Mouse (Mus musculus): ENCODE results near the gene Itk. TPM values are rescaled to one million over a fixed set of nuclear protein-coding genes. Genes with fewer than 3 reads are reported as not detected.
A peak's percentile ranks its signal among the peaks of the same experiment; 100 is the strongest.
"Not testable (repeated sequence)": the region's sequence is repeated elsewhere in the genome, so short reads cannot be mapped to it uniquely, and the experiment has no call there.

Gene Itk
- polyA plus RNA-seq (2015; fragmentation: Nextera tagmentation; extraction: Ambion mirVana), result 0.08 and 0.16 TPM in 2 replicates

- WGBS (ENCODE audit: insufficient replicate concordance), result 46% methylated on average over 13 of the region's 13 CpGs
These were observed at the start of gene Itk for GRCm38 (mm10) chr11:46389336-46390117. Gene Itk, minus strand, starts transcription at chr11:46389515.

GRCm38 (mm10) chr11:46437459-46438000 lies 48.2 kb upstream of the Itk start:
- ATAC-seq (ENCODE audit: insufficient read depth), result peak; percentile 17
- peak overlapping the region; percentile 99 for H3K4me3 ChIP-seq (replicated peaks)
- H3K36me3 ChIP-seq (replicated peaks), result peaks cover 26% of the 10 kb centered on the region
- H3K9ac ChIP-seq, result peak overlapping the region; percentile 97
- WGBS (ENCODE audit: insufficient replicate concordance), result under 1% methylated on average over 23 of the region's 23 CpGs
- H3K4me1 ChIP-seq (replicated peaks), result peaks cover 51% of the 10 kb centered on the region
- H3K27ac ChIP-seq (replicated peaks), result peak overlapping the region; percentile 98
- no peaks in the 10 kb centered on the region for H3K9me3 ChIP-seq (replicated peaks)
- peak overlapping the region; percentile 75 for H3K4me2 ChIP-seq
- no peaks in the 10 kb centered on the region for H3K27me3 ChIP-seq

More at GRCm38 (mm10) chr11:46389336-46390117, at the start of gene Itk:
- no peak within 1 kb of the TSS for H3K4me2 ChIP-seq
- no peaks in the 10 kb centered on the region for H3K4me1 ChIP-seq (replicated peaks)
- ATAC-seq (ENCODE audit: insufficient read depth), result no peak
- H3K36me3 ChIP-seq (replicated peaks), result no peaks in the 10 kb centered on the region
- H3K4me3 ChIP-seq (replicated peaks), result no peak within 1 kb of the TSS
- H3K9me3 ChIP-seq (replicated peaks), result no peaks in the 10 kb centered on the region
- H3K9ac ChIP-seq, result no peak within 1 kb of the TSS
- H3K27ac ChIP-seq (replicated peaks), result no peak within 1 kb of the TSS
- no peaks in the 10 kb centered on the region for H3K27me3 ChIP-seq

GRCm38 (mm10) chr11:46436760-46437458 lies 47.6 kb upstream of the Itk start, which contains the start of gene Med7:
Gene Med7, plus strand, starts transcription at chr11:46436925.
- Histone ChIP-seq H3K27ac (replicated peaks) (peak within 1 kb of the TSS; percentile 98), H3K9me3 (replicated peaks) (no peaks in the 10 kb centered on the region), H3K4me2 (peak within 1 kb of the TSS; percentile 75), H3K27me3 (no peaks in the 10 kb centered on the region), H3K4me3 (replicated peaks) (peak within 1 kb of the TSS; percentile 99), H3K9ac (peak within 1 kb of the TSS; percentile 97), H3K36me3 (replicated peaks) (peaks cover 21% of the 10 kb centered on the region), H3K4me1 (replicated peaks) (peaks cover 50% of the 10 kb centered on the region)
- WGBS (ENCODE audit: insufficient replicate concordance), result under 1% methylated on average over 59 of the region's 59 CpGs
- ATAC-seq (ENCODE audit: insufficient read depth), result peak; percentile 95

DNA sequence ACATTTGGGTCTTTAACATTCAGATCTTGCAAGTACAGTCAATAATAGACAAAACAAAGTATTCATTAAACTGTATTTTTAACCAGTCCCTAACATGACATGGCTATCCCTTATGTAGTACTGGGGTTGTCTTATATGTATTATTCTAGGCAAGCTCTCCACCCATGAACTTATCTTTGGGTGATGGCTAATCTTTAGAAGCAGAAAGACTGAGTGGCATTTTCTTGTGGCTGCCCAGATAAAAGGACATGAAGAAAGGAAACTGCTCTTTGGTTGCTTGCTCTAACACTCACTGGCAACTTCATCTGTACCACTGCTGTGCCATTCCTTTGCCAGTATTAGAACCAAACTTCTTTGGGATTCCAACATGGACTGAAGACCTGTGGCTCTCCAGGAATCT lies 46.0 kb upstream of the Itk start:
- Histone ChIP-seq H3K27ac (replicated peaks) (peak overlapping the region; percentile 83), H3K9ac (no peak overlapping the region), H3K36me3 (replicated peaks) (peaks cover 10% of the 10 kb centered on the region), H3K9me3 (replicated peaks) (no peaks in the 10 kb centered on the region), H3K4me3 (replicated peaks) (peak overlapping the region; percentile 41), H3K4me2 (peak overlapping the region; percentile 62), H3K4me1 (replicated peaks) (peaks cover 43% of the 10 kb centered on the region), H3K27me3 (no peaks in the 10 kb centered on the region)
- peak; percentile 1; the same call in 1 of the 2 replicates for ATAC-seq (ENCODE audit: insufficient read depth)

DNA sequence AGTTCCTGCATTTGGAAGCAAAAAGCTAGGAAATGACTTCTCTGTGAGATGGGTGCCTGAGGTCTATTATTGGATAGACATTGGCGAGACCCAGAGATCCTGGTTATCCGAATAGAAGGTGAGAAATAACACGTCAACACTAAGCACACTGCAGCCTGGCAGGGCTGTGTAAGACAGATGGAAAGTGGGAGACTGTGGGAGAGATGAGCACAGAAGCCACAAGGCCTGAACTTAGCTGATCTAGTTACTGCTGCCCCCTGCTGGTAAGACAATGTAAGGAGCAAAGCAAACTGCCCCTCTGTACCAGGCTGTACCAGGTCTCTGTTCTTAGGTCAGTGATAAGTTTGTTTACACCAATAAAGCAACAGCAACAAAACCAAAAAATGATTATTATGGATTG lies 41.8 kb upstream of the Itk start:
- H3K4me2 ChIP-seq, result no peak overlapping the region
- H3K9me3 ChIP-seq (replicated peaks), result no peaks in the 10 kb centered on the region
- H3K27me3 ChIP-seq, result no peaks in the 10 kb centered on the region
- peaks cover 20% of the 10 kb centered on the region for H3K4me1 ChIP-seq (replicated peaks)
- H3K4me3 ChIP-seq (replicated peaks), result no peak overlapping the region
- ATAC-seq (ENCODE audit: insufficient read depth), result peak; percentile 53; the same call in 1 of the 2 replicates
- no peak overlapping the region for H3K9ac ChIP-seq
- H3K36me3 ChIP-seq (replicated peaks), result no peaks in the 10 kb centered on the region
- 18% methylated on average over 3 of the region's 3 CpGs for WGBS (ENCODE audit: insufficient replicate concordance)
- no peak overlapping the region for H3K27ac ChIP-seq (replicated peaks)

- H3K4me3 ChIP-seq (replicated peaks), result no peak overlapping the region
- no peak overlapping the region for H3K4me2 ChIP-seq
- no peaks in the 10 kb centered on the region for H3K27me3 ChIP-seq
- no peak for ATAC-seq (ENCODE audit: insufficient read depth)
- no peak overlapping the region for H3K9ac ChIP-seq
- no peaks in the 10 kb centered on the region for H3K9me3 ChIP-seq (replicated peaks)
- H3K36me3 ChIP-seq (replicated peaks), result no peaks in the 10 kb centered on the region
- WGBS (ENCODE audit: insufficient replicate concordance), result 61% methylated on average over 2 of the region's 2 CpGs
- peaks cover 11% of the 10 kb centered on the region for H3K4me1 ChIP-seq (replicated peaks)
- no peak overlapping the region for H3K27ac ChIP-seq (replicated peaks)
These were observed 40.8 kb upstream of the Itk start for GRCm38 (mm10) chr11:46430123-46430522.

- H3K27me3 ChIP-seq; H3K4me3 ChIP-seq (replicated peaks); H3K4me1 ChIP-seq (replicated peaks); H3K9ac ChIP-seq; ATAC-seq (ENCODE audit: insufficient read depth); H3K27ac ChIP-seq (replicated peaks); H3K4me2 ChIP-seq; H3K36me3 ChIP-seq (replicated peaks); H3K9me3 ChIP-seq (replicated peaks): not testable (repeated sequence)
- 54% methylated on average over 4 of the region's 4 CpGs for WGBS (ENCODE audit: insufficient replicate concordance)
These were observed 38.8 kb upstream of the Itk start for GRCm38 (mm10) chr11:46428131-46428530.

GRCm38 (mm10) chr11:46421086-46421888 lies 32.0 kb upstream of the Itk start:
- ATAC-seq (ENCODE audit: insufficient read depth), result no peak
- Histone ChIP-seq H3K27ac (replicated peaks) (no peak overlapping the region), H3K9ac (no peak overlapping the region), H3K4me1 (replicated peaks) (no peaks in the 10 kb centered on the region; the same call in 1 of the 2 replicates), H3K4me2 (no peak overlapping the region), H3K36me3 (replicated peaks) (no peaks in the 10 kb centered on the region), H3K4me3 (replicated peaks) (no peak overlapping the region), H3K9me3 (replicated peaks) (no peaks in the 10 kb centered on the region), H3K27me3 (no peaks in the 10 kb centered on the region)
- 50% methylated on average over 8 of the region's 8 CpGs for WGBS (ENCODE audit: insufficient replicate concordance)

- Histone ChIP-seq H3K9me3 (replicated peaks) (no peaks in the 10 kb centered on the region), H3K9ac (no peak overlapping the region), H3K27ac (replicated peaks) (no peak overlapping the region), H3K27me3 (no peaks in the 10 kb centered on the region), H3K4me1 (replicated peaks) (no peaks in the 10 kb centered on the region; the same call in 1 of the 2 replicates), H3K36me3 (replicated peaks) (no peaks in the 10 kb centered on the region), H3K4me3 (replicated peaks) (no peak overlapping the region), H3K4me2 (no peak overlapping the region)
- no peak for ATAC-seq (ENCODE audit: insufficient read depth)
- 81% methylated on average over 5 of the region's 5 CpGs for WGBS (ENCODE audit: insufficient replicate concordance)
These were observed 29.5 kb upstream of the Itk start for GRCm38 (mm10) chr11:46418860-46419259.

DNA sequence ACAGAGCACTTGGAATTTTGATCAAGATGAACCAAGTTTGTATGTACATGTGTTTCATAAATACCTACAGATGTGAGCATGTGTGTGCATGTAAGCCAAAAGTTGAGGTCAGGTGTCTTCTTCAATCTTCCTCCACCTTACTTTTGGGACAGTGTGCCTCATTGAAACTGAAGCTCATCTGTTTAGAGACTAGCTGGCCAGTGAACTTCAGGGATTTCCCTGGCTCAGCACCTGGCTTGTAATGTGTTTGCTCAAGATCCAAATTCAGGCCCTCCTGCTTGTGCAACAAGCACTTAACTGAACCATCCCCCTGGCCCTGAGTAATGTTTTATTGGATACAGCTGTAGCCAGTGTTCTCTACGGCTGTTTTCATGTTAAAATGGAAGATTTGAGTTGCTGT lies 29.1 kb upstream of the Itk start:
- H3K36me3 ChIP-seq (replicated peaks), result no peaks in the 10 kb centered on the region
- 48% methylated on average over 1 of the region's 1 CpGs for WGBS (ENCODE audit: insufficient replicate concordance)

More for the DNA sequence above, 29.1 kb upstream of the Itk start:
- no peak overlapping the region for H3K4me2 ChIP-seq
- H3K9ac ChIP-seq, result no peak overlapping the region
- no peaks in the 10 kb centered on the region; the same call in 1 of the 2 replicates for H3K4me1 ChIP-seq (replicated peaks)
- ATAC-seq (ENCODE audit: insufficient read depth), result no peak
- H3K4me3 ChIP-seq (replicated peaks), result no peak overlapping the region
- H3K9me3 ChIP-seq (replicated peaks), result no peaks in the 10 kb centered on the region
- H3K27me3 ChIP-seq, result no peaks in the 10 kb centered on the region
- H3K27ac ChIP-seq (replicated peaks), result no peak overlapping the region
